Mouse (Mus musculus): ENCODE measurements at regions not wholly inside any gene's neighbourhood (a gene's known extent, or its start where the extent isn't known, plus 50 kb on each side); places are given as distances from the start of the nearest gene placed in this dataset.

DNA sequence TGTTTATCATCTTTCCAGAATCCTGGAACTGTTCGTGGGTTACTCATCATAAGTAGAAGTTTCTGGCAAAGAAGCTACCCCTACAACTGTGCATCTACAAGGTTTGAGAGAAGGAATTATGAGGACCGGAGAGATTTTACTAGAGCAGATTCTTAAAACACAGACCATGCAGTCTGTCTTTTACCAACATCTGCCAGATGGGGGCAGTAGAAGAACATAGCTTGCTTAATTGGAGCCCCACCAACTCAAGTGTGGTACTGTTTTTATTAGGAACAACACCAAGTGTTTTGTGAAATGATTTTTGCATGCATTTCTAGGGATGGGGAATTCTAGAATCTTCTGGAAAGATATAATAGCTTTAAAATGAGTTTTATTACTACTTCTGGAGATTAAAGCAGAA lies 110.6 kb upstream of the Ccng1 start:
- TF ChIP-seq POLR2A (IDR thresholded peaks at IDR 0.05; ENCODE audit: borderline replicate concordance, extremely low read depth, low read depth, low read length) = no peak
- TF ChIP-seq CTCF (IDR thresholded peaks at IDR 0.05; ENCODE audit: insufficient read depth, low read length) = no peak
- Histone ChIP-seq H3K4me1 (ENCODE audit: control insufficient read depth, insufficient read depth, low read length) (no peaks in the 10 kb centered on the region), H3K4me3 (replicated peaks; ENCODE audit: extremely low read depth, low read depth, low read length) (no peak overlapping the region)
- DNase-seq = no peak
- WGBS = 15% methylated on average over 2 of the region's 2 CpGs

DNA sequence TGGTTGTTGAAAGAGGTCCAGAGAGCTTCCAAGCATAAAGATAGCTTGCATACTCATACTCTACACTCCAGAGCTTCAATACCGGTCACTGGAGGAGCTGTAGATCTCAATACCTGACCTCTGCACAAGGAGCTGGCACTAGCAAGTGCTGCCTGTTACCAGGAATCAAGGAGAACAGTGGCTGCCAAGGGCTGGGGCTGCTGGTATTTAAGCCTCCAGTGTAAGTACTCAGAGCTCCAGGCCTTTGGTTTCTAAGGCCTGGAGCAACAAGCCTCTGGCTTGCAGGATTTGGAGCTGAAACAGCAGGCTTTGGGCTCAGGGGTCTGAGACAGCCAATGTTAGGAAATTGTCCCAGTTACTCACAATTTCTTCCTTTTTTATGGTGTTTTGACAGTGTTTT lies 96.2 kb upstream of the Ccng1 start:
- WGBS = 81% methylated on average over 1 of the region's 1 CpGs
- DNase-seq = no peak
- TF ChIP-seq POLR2A (IDR thresholded peaks at IDR 0.05; ENCODE audit: borderline replicate concordance, extremely low read depth, low read depth, low read length) = no peak
- no peak for TF ChIP-seq CTCF (IDR thresholded peaks at IDR 0.05; ENCODE audit: insufficient read depth, low read length)
- H3K4me3 ChIP-seq (replicated peaks; ENCODE audit: extremely low read depth, low read depth, low read length) = no peak overlapping the region
- no peaks in the 10 kb centered on the region for H3K4me1 ChIP-seq (ENCODE audit: control insufficient read depth, insufficient read depth, low read length)

DNA sequence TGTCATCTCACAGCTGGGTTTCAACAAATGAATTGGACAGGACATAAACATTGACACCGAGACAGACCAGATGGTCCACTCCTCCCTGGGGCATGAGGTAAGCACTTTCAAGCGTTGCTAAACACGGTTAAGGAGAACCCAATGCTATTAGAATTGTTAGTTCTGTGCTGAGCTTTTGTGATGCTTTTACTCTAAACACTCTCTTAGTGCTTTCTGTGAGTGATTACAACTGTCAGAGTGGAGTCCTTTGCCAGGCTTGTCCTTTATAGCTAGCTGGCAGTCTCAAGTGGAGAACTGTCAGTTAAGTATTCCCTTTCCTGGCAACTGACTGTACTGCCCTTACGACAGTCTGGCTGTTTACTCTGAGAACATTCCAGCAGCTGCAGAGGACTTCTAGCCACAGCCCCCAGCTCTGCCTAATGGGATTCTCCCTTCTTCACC lies 95.6 kb upstream of the Ccng1 start:
- no peaks in the 10 kb centered on the region for H3K4me1 ChIP-seq (ENCODE audit: control insufficient read depth, insufficient read depth, low read length)
- TF ChIP-seq POLR2A (IDR thresholded peaks at IDR 0.05; ENCODE audit: borderline replicate concordance, extremely low read depth, low read depth, low read length) (no peak), CTCF (IDR thresholded peaks at IDR 0.05; ENCODE audit: insufficient read depth, low read length) (no peak)
- H3K4me3 ChIP-seq (replicated peaks; ENCODE audit: extremely low read depth, low read depth, low read length) = no peak overlapping the region
- no peak for DNase-seq
- 20% methylated on average over 4 of the region's 4 CpGs for WGBS

DNA sequence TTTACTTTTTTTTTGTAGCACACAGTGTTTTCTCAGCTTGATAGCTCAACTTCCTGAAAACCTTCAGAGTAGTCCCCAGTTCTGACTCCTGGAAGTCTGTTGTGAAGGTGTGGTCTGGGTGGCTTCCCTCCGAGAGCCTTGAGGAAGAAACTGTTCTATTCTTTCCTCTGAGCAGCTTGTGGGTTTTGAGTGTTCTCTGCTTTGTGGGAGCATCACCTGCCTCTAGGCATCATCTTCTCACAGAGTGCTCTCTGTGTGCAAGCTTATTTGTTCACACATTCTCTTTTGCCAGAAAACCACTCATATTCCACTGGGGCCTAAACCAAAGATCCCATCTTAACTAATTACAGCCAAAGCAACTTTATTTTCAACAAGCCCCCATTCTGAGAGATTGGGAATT lies 91.5 kb upstream of the Ccng1 start:
- no peak for DNase-seq
- 40% methylated on average over 1 of the region's 1 CpGs for WGBS
- Histone ChIP-seq H3K4me1 (ENCODE audit: control insufficient read depth, insufficient read depth, low read length) (no peaks in the 10 kb centered on the region), H3K4me3 (replicated peaks; ENCODE audit: extremely low read depth, low read depth, low read length) (no peak overlapping the region)
- TF ChIP-seq CTCF (IDR thresholded peaks at IDR 0.05; ENCODE audit: insufficient read depth, low read length) (no peak), POLR2A (IDR thresholded peaks at IDR 0.05; ENCODE audit: borderline replicate concordance, extremely low read depth, low read depth, low read length) (no peak)

DNA sequence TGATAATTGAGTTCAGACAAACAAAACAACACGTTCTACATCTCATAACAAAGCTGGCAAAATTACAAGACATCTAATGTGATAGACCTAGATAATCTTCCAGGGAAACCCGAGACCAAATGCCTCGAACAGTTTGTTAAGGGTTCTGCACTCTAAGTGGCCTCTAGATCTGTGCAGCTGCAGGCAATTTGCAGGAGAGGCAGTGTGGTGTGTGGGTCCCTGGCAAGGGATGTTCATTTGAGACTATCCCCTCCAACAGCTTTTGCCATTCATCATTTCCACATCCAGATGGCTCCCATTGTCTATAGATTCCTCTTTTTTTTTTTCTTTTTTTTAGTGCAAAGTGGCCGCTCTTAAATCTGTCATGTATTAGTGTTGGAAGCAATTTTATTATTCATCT lies 80.3 kb upstream of the Ccng1 start:
- TF ChIP-seq CTCF (IDR thresholded peaks at IDR 0.05; ENCODE audit: insufficient read depth, low read length) = no peak
- no peak for TF ChIP-seq POLR2A (IDR thresholded peaks at IDR 0.05; ENCODE audit: borderline replicate concordance, extremely low read depth, low read depth, low read length)
- no peak overlapping the region for H3K4me3 ChIP-seq (replicated peaks; ENCODE audit: extremely low read depth, low read depth, low read length)

More for the DNA sequence above, 80.3 kb upstream of the Ccng1 start:
- 53% methylated on average over 4 of the region's 4 CpGs for WGBS
- DNase-seq = no peak
- H3K4me1 ChIP-seq (ENCODE audit: control insufficient read depth, insufficient read depth, low read length) = no peaks in the 10 kb centered on the region

All from lung, adult 2 months (tissue).